Mouse (Mus musculus) megakaryocyte, embryonic 14.5 days (primary cell): ENCODE measurements at regions not wholly inside any gene's neighbourhood (a gene's known extent, or its start where the extent isn't known, plus 50 kb on each side); places are given as distances from the start of the nearest gene placed in this dataset.

Experiments used
- FLI1 ChIP-seq: IDR thresholded peaks from 2 replicates; pipeline ENCODE4 v1.6.1; 2012; ENCODE audit warnings: low read length, inconsistent platforms, mixed read lengths
- GATA1 ChIP-seq: IDR thresholded peaks from 3 replicates; pipeline ENCODE4 v1.6.1; 2012; ENCODE audit warnings: mixed read lengths, low read length, inconsistent platforms, borderline replicate concordance

- TF ChIP-seq GATA1 (no peak), FLI1 (no peak)
These were observed 122.6 kb downstream of the Utp18 start for GRCm38 (mm10) chr11:93762832-93763530.
